Mouse (Mus musculus) liver, embryonic 16.5 days (tissue): ENCODE results near the gene Aqp7. TPM values are rescaled to one million over a fixed set of nuclear protein-coding genes. Genes with fewer than 3 reads are reported as not detected.
"Not testable (repeated sequence)": the region's sequence is repeated elsewhere in the genome, so short reads cannot be mapped to it uniquely, and the experiment has no call there.

Experiments used
- ATAC-seq: fragments of 200-750 bp; cut with Nextera tagmentation; 2 replicates; pipeline ENCODE4 v1.8.0; 2017; ENCODE audit warnings: low read depth, mild to moderate bottlenecking, moderate number of reproducible peaks, moderate library complexity
- H3K27ac ChIP-seq: fragments of 300-500 bp; sonication (generic); 2 replicates; pipeline ENCODE4 v1.5.1; 2014; ENCODE audit warnings: mild to moderate bottlenecking, low read length
- H3K27me3 ChIP-seq: fragments of 300-500 bp; sonication (generic); 2 replicates; pipeline ENCODE4 v1.6.1; 2014; ENCODE audit warnings: low read depth, low read length, mixed read lengths; ENCODE audit not compliant: control insufficient read depth, insufficient read depth
- H3K36me3 ChIP-seq: fragments of 300-500 bp; sonication (generic); 2 replicates; pipeline ENCODE4 v1.6.1; 2014; ENCODE audit warnings: mild to moderate bottlenecking; ENCODE audit not compliant: control insufficient read depth, insufficient read depth
- H3K4me1 ChIP-seq: fragments of 300-500 bp; sonication (generic); 2 replicates; pipeline ENCODE4 v1.6.1; 2014; ENCODE audit warnings: low read depth, low read length, mixed read lengths; ENCODE audit not compliant: control insufficient read depth
- H3K4me2 ChIP-seq: fragments of 300-500 bp; sonication (generic); 2 replicates; pipeline ENCODE4 v1.6.1; 2014; ENCODE audit warnings: low read depth, low read length, mixed read lengths
- H3K4me3 ChIP-seq: fragments of 300-500 bp; sonication (generic); 2 replicates; pipeline ENCODE4 v1.5.1; 2014; ENCODE audit warnings: low read depth, mild to moderate bottlenecking, low read length
- H3K9ac ChIP-seq: fragments of 300-500 bp; sonication (generic); 2 replicates; pipeline ENCODE4 v1.6.1; 2014; ENCODE audit warnings: low read depth, low read length
- H3K9me3 ChIP-seq: fragments of 300-500 bp; sonication (generic); replicated peaks from 2 replicates; pipeline ENCODE4 v1.6.1; 2016; ENCODE audit warnings: low read length; ENCODE audit not compliant: control insufficient read depth
- WGBS: fragments of 180-500 bp; shearing (Covaris S2); extraction: QIAGEN DNeasy Blood & Tissue Kit; methylation state at CpG from one replicate; pipeline ENCODE4 v1.1.7; 2014; ENCODE audit not compliant: insufficient replicate concordance; 5-methylcytosine and 5-hydroxymethylcytosine counted together
- polyA plus RNA-seq: library from polyadenylated mRNA; unstranded; fragments of >200 nt; fragmentation: Nextera tagmentation; extraction: Ambion mirVana; gene quantifications from 2 replicates; pipeline ENCODE4 v1.2.1, GENCODE M21; 2015

The Aqp7 gene
- polyA plus RNA-seq, 1 experiment from 2014 or later = 1.1 TPM

- H3K4me2 ChIP-seq = peak overlapping the region; percentile 74
- peak overlapping the region; percentile 61 for H3K9ac ChIP-seq
- no peaks in the 10 kb centered on the region for H3K9me3 ChIP-seq
- peak overlapping the region; percentile 46 for H3K4me3 ChIP-seq
- no peaks in the 10 kb centered on the region for H3K36me3 ChIP-seq
- peak overlapping the region; percentile 94 for H3K27ac ChIP-seq
- no peaks in the 10 kb centered on the region for H3K27me3 ChIP-seq
- H3K4me1 ChIP-seq = peaks cover 62% of the 10 kb centered on the region
- ATAC-seq = peak; percentile 96
- 25% methylated on average over 16 of the region's 16 CpGs for WGBS
Measured at GRCm38 (mm10) chr4:41087459-41088298, 39.7 kb upstream of the Aqp7 start.

DNA sequence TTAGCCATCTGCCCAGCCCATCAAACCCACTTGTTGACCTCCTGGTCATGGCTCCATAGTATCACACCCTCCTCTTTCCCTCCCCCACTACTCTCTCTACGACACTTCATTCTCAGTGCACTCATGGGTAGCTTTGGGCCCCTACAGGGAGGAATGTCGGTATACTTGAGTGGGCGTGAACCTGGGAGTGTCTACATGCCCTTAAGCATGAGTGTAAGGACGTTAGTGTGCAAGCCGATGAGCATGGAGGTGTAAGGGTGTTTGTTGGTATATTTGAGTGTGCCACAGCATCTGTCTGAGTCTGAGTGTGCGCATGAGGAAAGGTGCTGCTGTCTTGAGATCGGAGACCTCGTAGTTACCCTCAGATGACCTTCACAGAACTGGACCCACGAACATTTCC, 39.0 kb upstream of the Aqp7 start:
- peak; percentile 77 for ATAC-seq
- Histone ChIP-seq H3K36me3 (no peaks in the 10 kb centered on the region), H3K4me1 (peaks cover 62% of the 10 kb centered on the region), H3K27ac (peak overlapping the region; percentile 94), H3K4me3 (peak overlapping the region; percentile 46), H3K4me2 (peak overlapping the region; percentile 74), H3K9me3 (no peaks in the 10 kb centered on the region), H3K27me3 (no peaks in the 10 kb centered on the region), H3K9ac (peak overlapping the region; percentile 50)
- WGBS = 30% methylated on average over 9 of the region's 9 CpGs

- Histone ChIP-seq H3K27ac (no peak overlapping the region), H3K4me3 (no peak overlapping the region), H3K9ac (no peak overlapping the region), H3K4me2 (no peak overlapping the region), H3K36me3 (no peaks in the 10 kb centered on the region), H3K27me3 (no peaks in the 10 kb centered on the region), H3K4me1 (peaks cover 55% of the 10 kb centered on the region), H3K9me3 (no peaks in the 10 kb centered on the region; the same call in 1 of the 2 replicates)
- WGBS = 68% methylated on average over 4 of the region's 4 CpGs
- ATAC-seq = no peak
Measured at GRCm38 (mm10) chr4:41084819-41085218, 36.9 kb upstream of the Aqp7 start.

- H3K9me3 ChIP-seq, H3K4me3 ChIP-seq, H3K27me3 ChIP-seq, H3K36me3 ChIP-seq, H3K4me2 ChIP-seq, H3K9ac ChIP-seq: not testable (repeated sequence)
- peak; percentile 46 for ATAC-seq
- WGBS = 31% methylated on average over 4 of the region's 4 CpGs
- H3K27ac ChIP-seq = peak overlapping the region; percentile 54; the same call in 1 of the 2 replicates
- H3K4me1 ChIP-seq = peaks cover 35% of the 10 kb centered on the region
Measured at GRCm38 (mm10) chr4:41082803-41083202, 34.9 kb upstream of the Aqp7 start.

DNA sequence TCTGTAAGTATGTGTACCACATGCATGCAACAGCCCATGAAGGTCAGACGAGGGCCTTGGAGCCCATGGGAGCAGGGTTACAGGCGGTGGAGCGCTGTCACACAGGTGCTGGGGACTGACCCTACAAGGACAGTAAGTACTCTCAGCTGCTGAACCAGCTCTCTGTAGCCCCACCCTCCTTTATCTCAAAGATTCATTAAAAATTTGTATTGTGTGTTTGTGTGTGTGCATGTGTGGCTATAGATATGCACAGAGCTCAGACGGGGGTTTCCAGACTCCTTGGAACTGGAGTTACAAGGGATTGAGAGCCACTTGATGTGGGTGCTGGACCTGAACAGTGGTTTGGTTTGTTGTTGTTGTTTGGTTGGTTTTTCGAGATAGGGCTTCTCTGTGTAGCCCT, 33.8 kb upstream of the Aqp7 start:
- Histone ChIP-seq H3K9ac (no peak overlapping the region), H3K27me3 (no peaks in the 10 kb centered on the region), H3K36me3 (no peaks in the 10 kb centered on the region), H3K27ac (0 out of 2 replicates have a peak overlapping the region, but pooled peaks have one; percentile 23), H3K9me3 (no peaks in the 10 kb centered on the region; the same call in 1 of the 2 replicates), H3K4me1 (peaks cover 24% of the 10 kb centered on the region), H3K4me3 (no peak overlapping the region), H3K4me2 (no peak overlapping the region)
- WGBS = 46% methylated on average over 5 of the region's 5 CpGs
- peak; percentile 62 for ATAC-seq

- H3K9ac ChIP-seq = no peak overlapping the region
- H3K4me1 ChIP-seq = peaks cover 15% of the 10 kb centered on the region
- H3K27ac ChIP-seq = no peak overlapping the region
- no peak overlapping the region for H3K4me3 ChIP-seq
- H3K9me3 ChIP-seq = no peaks in the 10 kb centered on the region; the same call in 1 of the 2 replicates
- WGBS = 36% methylated on average over 6 of the region's 6 CpGs
- H3K36me3 ChIP-seq = no peaks in the 10 kb centered on the region
- ATAC-seq = no peak
- H3K4me2 ChIP-seq = no peak overlapping the region
- no peaks in the 10 kb centered on the region; the same call in 1 of the 2 replicates for H3K27me3 ChIP-seq
Measured at GRCm38 (mm10) chr4:41078726-41079125, 30.8 kb upstream of the Aqp7 start.

DNA sequence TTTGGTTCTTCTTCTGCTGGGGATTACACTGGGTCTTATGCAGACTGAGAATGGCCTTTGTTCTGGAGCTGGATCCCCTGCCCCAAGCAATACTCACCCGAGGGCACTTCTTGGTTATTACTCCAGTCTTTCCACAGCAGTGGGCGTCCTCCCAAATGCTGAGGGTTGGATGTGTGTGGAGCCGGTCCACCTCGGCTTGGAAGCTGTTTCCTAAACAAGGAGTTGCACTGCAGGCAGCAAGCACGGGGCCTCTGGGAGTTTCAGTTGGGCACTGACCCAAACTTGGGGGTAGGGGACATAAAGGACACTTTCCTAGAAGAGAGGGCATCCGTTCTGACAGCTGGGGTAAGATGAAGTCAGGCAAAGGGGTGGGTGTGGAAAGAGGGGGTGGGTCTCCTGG, 26.5 kb upstream of the Aqp7 start:
- H3K27me3 ChIP-seq = no peaks in the 10 kb centered on the region; the same call in 1 of the 2 replicates
- H3K36me3 ChIP-seq = no peaks in the 10 kb centered on the region
- no peak overlapping the region for H3K4me3 ChIP-seq
- ATAC-seq = no peak
- H3K9me3 ChIP-seq = no peaks in the 10 kb centered on the region
- no peak overlapping the region for H3K27ac ChIP-seq
- 73% methylated on average over 6 of the region's 6 CpGs for WGBS
- H3K4me2 ChIP-seq = no peak overlapping the region
- no peaks in the 10 kb centered on the region for H3K4me1 ChIP-seq
- H3K9ac ChIP-seq = no peak overlapping the region

DNA sequence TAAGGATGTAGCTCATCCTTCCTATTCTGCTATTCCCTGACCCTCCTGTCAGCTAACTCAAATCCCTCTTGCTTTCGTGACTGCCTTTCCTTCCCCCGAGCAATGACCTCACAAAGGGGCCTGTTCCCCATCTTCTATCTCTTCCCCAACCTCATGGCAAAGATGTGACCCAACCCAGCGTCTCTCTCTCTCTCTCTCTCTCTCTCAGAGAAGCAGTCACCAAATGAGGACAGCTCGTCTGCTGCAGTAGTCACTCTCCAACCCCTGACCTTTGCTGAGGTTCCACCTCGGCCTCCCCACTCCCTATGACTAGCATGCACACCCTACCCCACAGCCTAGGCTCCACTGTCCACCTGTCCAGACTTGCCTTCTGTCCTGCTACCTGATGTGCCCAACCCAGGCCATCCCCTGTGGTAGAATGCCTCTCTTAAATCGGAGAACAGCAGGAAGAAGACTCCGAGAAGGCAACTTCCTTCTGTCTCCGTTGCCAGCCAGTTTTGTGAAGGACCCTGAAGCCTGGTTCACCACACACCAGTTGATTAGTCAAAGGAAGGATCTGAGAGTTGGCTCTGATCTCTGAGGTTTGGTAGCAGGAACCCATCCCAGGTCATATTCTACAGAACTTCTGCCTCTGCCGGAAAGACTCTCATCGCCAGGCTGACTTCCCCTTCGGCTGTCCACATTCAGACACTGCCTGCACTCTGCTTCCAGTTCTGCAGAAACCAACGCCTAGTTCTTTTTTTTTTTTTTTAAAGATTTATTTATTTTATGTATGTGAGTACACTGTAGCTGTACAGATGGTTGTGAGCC, 25.3 kb upstream of the Aqp7 start:
- Histone ChIP-seq H3K9ac (no peak overlapping the region), H3K4me3 (no peak overlapping the region), H3K9me3 (no peaks in the 10 kb centered on the region), H3K27ac (no peak overlapping the region), H3K4me1 (no peaks in the 10 kb centered on the region), H3K4me2 (no peak overlapping the region), H3K27me3 (no peaks in the 10 kb centered on the region; the same call in 1 of the 2 replicates), H3K36me3 (no peaks in the 10 kb centered on the region)
- 31% methylated on average over 12 of the region's 12 CpGs for WGBS
- no peak for ATAC-seq
